Mouse (Mus musculus) embryonic facial prominence, embryonic 10.5 days (tissue): Measurements from ENCODE around the gene Cdc40. TPM values are rescaled to one million over a fixed set of nuclear protein-coding genes. Genes with fewer than 3 reads are reported as not detected.

Source experiments
- DNase-seq: peaks from one replicate; pipeline ENCODE4 v3.0.0-alpha.2; 2017; ENCODE audit warnings: low spot score
- H3K27ac ChIP-seq: fragments of 300-500 bp; sonication (generic); replicated peaks from 2 replicates; pipeline ENCODE4 v1.5.1; 2016; ENCODE audit warnings: mild to moderate bottlenecking
- H3K27me3 ChIP-seq: fragments of 300-500 bp; sonication (generic); replicated peaks from 2 replicates; pipeline ENCODE4 v1.6.1; 2016; ENCODE audit warnings: low read depth, mild to moderate bottlenecking; ENCODE audit not compliant: poor library complexity, severe bottlenecking
- H3K36me3 ChIP-seq: fragments of 300-500 bp; sonication (generic); replicated peaks from 2 replicates; pipeline ENCODE4 v1.6.1; 2016; ENCODE audit warnings: mild to moderate bottlenecking, moderate library complexity
- H3K4me1 ChIP-seq: fragments of 300-500 bp; sonication (generic); 2 replicates; pipeline ENCODE4 v1.6.1; 2016
- H3K4me3 ChIP-seq: fragments of 300-500 bp; sonication (generic); 2 replicates; pipeline ENCODE4 v1.5.1; 2016; ENCODE audit warnings: mild to moderate bottlenecking, moderate library complexity
- H3K9me3 ChIP-seq: fragments of 300-500 bp; sonication (generic); 2 replicates; pipeline ENCODE4 v1.6.1; 2016; ENCODE audit warnings: mild to moderate bottlenecking
- WGBS: fragments of 180-500 bp; shearing (Covaris S2); methylation state at CpG from one replicate; pipeline ENCODE4 v1.1.7; 2016; 5-methylcytosine and 5-hydroxymethylcytosine counted together
- polyA plus RNA-seq: library from polyadenylated mRNA; unstranded; fragments of >200 nt; fragmentation: Nextera tagmentation; extraction: Ambion mirVana; gene quantifications from 2 replicates; pipeline ENCODE4 v1.2.1, GENCODE M21; 2016

The Cdc40 gene
- polyA plus RNA-seq, 1 experiment from 2014 or later, result 40.0 TPM

DNA sequence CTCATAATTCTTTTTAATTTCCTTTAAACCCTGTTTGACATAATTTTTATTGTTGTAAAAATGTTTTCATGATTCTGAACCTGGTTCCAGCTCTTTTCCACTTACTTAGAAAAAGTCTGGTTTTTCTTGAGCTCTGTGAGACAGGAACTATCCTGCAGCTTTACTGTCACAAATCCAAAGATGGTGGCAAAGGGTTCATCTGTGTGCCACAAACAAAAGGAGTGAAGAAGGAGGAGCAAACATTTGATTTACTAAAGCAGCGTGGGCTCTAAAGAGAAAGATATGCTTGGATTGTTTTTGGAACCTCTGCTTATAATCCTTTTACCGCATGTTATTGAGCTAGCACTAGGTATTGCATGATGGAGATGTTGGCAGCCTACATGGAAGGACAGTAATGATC, 4.2 kb upstream of the Cdc40 start:
- WGBS, result 87% methylated on average over 2 of the region's 2 CpGs
- Histone ChIP-seq H3K9me3 (no peaks in the 10 kb centered on the region), H3K4me3 (no peak overlapping the region), H3K36me3 (no peaks in the 10 kb centered on the region; the same call in none of the 2 replicates), H3K27ac (no peak overlapping the region), H3K27me3 (no peaks in the 10 kb centered on the region), H3K4me1 (peaks cover 10% of the 10 kb centered on the region; the same call in 1 of the 2 replicates)
- no peak for DNase-seq

DNA sequence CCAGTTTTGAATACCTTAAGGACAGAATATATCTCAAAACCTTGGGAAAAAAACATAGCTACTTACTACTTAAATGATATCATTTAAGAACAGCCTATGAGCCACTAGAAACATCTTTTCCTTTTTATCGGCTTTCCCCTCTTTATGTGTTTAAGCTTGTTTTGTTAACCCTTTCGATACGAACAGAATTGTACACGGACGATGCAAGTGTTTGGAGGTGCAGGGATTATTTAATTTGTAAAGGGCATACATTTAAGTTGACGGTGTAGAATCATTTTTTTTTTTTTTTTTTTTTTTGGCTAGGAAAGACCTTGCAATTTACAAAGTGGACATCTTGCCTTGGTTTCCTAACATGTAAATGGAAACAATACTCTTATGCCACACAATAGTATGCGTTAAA, 2.3 kb upstream of the Cdc40 start:
- Histone ChIP-seq H3K4me1 (peaks cover 23% of the 10 kb centered on the region), H3K36me3 (peaks cover 2% of the 10 kb centered on the region; the same call in 1 of the 2 replicates), H3K27me3 (no peaks in the 10 kb centered on the region), H3K4me3 (peak overlapping the region; percentile 93), H3K27ac (no peak overlapping the region), H3K9me3 (no peaks in the 10 kb centered on the region)
- DNase-seq, result no peak
- WGBS, result 67% methylated on average over 7 of the region's 7 CpGs

DNA sequence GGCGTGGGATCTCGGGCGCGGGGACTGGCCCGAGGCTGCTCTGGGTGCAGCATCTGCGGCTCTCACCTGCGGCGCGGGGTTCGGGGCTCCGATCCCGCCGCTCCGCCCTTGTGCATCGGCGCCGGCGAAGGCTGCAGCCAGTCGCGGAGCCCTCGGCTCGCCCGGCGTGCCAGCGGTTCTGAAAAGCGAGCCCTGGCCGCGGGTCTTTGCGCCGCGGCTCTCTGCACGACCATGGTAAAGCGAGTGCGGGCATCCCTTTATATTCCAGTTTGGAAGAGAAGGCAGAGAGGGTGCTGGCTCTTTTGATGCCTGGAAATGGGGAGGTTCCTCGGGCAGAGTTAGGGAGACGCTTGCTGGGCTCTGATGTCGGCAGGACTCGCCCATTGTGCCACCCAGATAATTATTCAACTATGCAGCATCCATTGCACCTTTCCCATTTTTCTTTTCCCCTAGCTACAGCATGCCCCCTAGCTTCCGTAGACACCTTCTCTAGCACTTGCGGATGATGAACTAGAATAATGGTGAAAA, 1.2 kb upstream of the Cdc40 start:
- Histone ChIP-seq H3K4me3 (peak overlapping the region; percentile 93), H3K9me3 (no peaks in the 10 kb centered on the region), H3K27ac (peak overlapping the region; percentile 99), H3K27me3 (no peaks in the 10 kb centered on the region), H3K36me3 (peaks cover 12% of the 10 kb centered on the region), H3K4me1 (peaks cover 23% of the 10 kb centered on the region)
- under 1% methylated on average over 40 of the region's 40 CpGs for WGBS
- peak; percentile 69 for DNase-seq

DNA sequence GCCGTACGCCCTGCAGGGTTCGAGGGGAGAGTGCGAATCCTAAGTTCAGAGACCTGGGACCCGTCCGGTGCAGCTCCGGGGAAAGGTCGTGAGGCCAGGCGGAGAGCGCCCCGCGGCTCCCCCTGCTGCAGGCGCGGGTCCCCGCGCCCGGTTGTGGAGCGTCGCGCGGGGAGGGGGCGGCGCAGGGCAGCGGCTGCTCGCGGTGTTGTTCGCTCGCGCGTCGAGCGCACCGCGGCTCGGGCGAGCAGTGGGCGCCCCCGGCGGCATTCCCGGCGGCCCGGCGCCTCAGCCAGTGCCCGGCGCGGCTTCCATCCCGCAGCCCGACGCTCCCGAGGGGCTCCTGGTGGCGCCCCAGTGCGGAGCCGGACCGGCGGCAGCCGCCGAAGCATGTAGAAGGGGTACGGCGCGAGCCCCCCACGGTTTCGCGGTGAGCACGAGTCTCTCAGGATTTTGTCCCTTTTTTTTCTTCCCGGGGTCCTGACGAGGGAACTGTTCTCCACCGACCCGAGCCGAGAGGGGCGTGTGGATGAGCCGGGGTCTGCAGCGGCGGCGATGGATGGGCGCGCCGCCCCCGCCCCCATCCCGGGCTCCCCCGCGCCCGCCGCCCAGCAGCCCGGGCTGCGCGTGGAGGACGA, 650 bp upstream of the Cdc40 start:
- Histone ChIP-seq H3K4me1 (peaks cover 23% of the 10 kb centered on the region), H3K36me3 (peaks cover 15% of the 10 kb centered on the region), H3K4me3 (peak overlapping the region; percentile 93), H3K9me3 (no peaks in the 10 kb centered on the region), H3K27me3 (no peaks in the 10 kb centered on the region), H3K27ac (peak overlapping the region; percentile 99)
- WGBS, result under 1% methylated on average over 87 of the region's 87 CpGs
- DNase-seq, result peak; percentile 65

GRCm38 (mm10) chr10:40882333-40882732, 778 bp downstream of the Cdc40 start:
- no peaks in the 10 kb centered on the region for H3K27me3 ChIP-seq

GRCm38 (mm10) chr10:40881236-40881635, 1.9 kb downstream of the Cdc40 start:
- Histone ChIP-seq H3K4me3 (0 out of 2 replicates have a peak overlapping the region, but pooled peaks have one; percentile 93), H3K4me1 (peaks cover 23% of the 10 kb centered on the region), H3K36me3 (peaks cover 15% of the 10 kb centered on the region; the same call in 1 of the 2 replicates), H3K27me3 (no peaks in the 10 kb centered on the region), H3K27ac (no peak overlapping the region), H3K9me3 (no peaks in the 10 kb centered on the region)
- 79% methylated on average over 3 of the region's 3 CpGs for WGBS
- no peak for DNase-seq

More at GRCm38 (mm10) chr10:40882333-40882732, 778 bp downstream of the Cdc40 start:
- DNase-seq, result no peak
- Histone ChIP-seq H3K4me1 (peaks cover 23% of the 10 kb centered on the region), H3K4me3 (peak overlapping the region; percentile 93), H3K36me3 (peaks cover 15% of the 10 kb centered on the region; the same call in 1 of the 2 replicates), H3K9me3 (no peaks in the 10 kb centered on the region), H3K27ac (peak overlapping the region; percentile 99)
- WGBS, result 19% methylated on average over 9 of the region's 9 CpGs

GRCm38 (mm10) chr10:40879969-40880368, 3.1 kb downstream of the Cdc40 start:
- whole genome bisulfite sequencing, result 79% methylated on average over 9 of the region's 9 CpGs

DNA sequence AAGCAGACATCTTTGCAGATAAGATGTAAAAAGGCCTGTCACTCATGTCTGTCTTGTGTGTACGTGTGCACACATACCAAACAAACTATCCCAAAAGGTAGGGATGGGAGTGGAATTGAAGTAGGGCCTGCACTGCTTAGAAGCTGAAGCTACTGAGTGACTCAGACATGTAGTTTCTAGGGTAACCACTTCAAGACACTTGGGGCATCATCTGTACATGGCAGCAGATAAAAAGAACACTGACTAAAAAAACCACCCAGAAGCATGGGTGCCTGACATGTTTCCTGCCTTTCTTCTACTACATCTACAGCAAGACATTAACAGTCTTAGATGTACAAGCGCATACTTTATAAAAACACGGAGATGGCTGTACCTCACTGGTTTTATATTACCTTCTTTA, 4.9 kb downstream of the Cdc40 start:
- 91% methylated on average over 3 of the region's 3 CpGs for WGBS
- Histone ChIP-seq H3K4me1 (peaks cover 13% of the 10 kb centered on the region), H3K4me3 (no peak overlapping the region), H3K27me3 (no peaks in the 10 kb centered on the region), H3K36me3 (peaks cover 28% of the 10 kb centered on the region; the same call in 1 of the 2 replicates), H3K9me3 (no peaks in the 10 kb centered on the region), H3K27ac (no peak overlapping the region)
- DNase-seq, result no peak

More at GRCm38 (mm10) chr10:40879969-40880368, 3.1 kb downstream of the Cdc40 start:
- peaks cover 15% of the 10 kb centered on the region for H3K4me1 ChIP-seq
- H3K9me3 ChIP-seq, result no peaks in the 10 kb centered on the region
- H3K27ac ChIP-seq, result no peak overlapping the region
- H3K4me3 ChIP-seq, result no peak overlapping the region
- H3K36me3 ChIP-seq, result peaks cover 23% of the 10 kb centered on the region; the same call in 1 of the 2 replicates
- DNase-seq, result no peak
- H3K27me3 ChIP-seq, result no peaks in the 10 kb centered on the region

DNA sequence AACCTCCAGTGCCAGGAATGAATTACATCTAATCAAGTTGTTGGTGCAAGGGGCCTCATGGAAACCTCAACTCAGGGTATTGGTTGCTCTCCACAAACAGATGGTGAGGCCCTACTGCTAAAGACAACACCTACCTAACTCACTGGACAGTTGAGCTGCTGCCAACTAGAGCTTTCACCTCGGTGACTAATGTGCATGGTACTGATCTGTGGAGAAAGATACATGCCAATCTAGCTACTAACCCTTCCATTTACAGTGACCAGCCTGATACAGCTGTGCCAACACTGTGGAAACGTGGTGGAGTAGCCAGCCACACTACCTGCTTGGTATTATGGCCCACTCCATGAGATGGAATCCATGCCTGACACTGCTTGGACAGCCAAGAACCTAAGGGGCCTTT, 11.1 kb downstream of the Cdc40 start:
- 80% methylated on average over 2 of the region's 2 CpGs for WGBS
- peaks cover 19% of the 10 kb centered on the region for H3K36me3 ChIP-seq
- H3K9me3 ChIP-seq, result no peaks in the 10 kb centered on the region
- no peak overlapping the region for H3K27ac ChIP-seq
- H3K4me3 ChIP-seq, result no peak overlapping the region
- peaks cover 3% of the 10 kb centered on the region; the same call in 1 of the 2 replicates for H3K4me1 ChIP-seq
- H3K27me3 ChIP-seq, result no peaks in the 10 kb centered on the region
- no peak for DNase-seq

GRCm38 (mm10) chr10:40871301-40871700, 11.8 kb downstream of the Cdc40 start:
- no peaks in the 10 kb centered on the region for H3K9me3 ChIP-seq
- 94% methylated on average over 2 of the region's 2 CpGs for WGBS
- H3K4me3 ChIP-seq, result no peak overlapping the region
- H3K27me3 ChIP-seq, result no peaks in the 10 kb centered on the region
- H3K27ac ChIP-seq, result no peak overlapping the region
- DNase-seq, result no peak
- H3K36me3 ChIP-seq, result peaks cover 23% of the 10 kb centered on the region
- peaks cover 3% of the 10 kb centered on the region; the same call in 1 of the 2 replicates for H3K4me1 ChIP-seq

GRCm38 (mm10) chr10:40868081-40868480, 15.0 kb downstream of the Cdc40 start:
- H3K27me3 ChIP-seq, result no peaks in the 10 kb centered on the region
- WGBS, result 94% methylated on average over 2 of the region's 2 CpGs

DNA sequence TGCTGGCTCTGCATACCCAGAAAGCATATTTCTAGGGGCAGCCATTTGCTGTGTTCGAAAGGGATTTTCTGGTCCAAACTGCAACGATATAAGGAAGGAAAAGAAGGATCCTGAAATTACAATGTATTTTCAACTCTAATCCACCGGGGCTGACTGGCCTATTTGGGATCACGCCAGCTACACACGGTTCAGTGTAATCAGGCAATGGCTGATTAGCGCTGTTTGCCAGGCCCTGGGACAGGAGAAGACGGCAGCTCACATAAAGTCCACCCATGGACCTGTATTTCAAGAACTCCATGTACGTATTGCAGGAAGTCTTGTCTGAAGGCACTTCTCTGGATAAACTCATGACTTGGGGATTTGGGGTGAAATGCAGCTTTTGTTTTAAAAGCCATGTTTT, 25.5 kb downstream of the Cdc40 start:
- Histone ChIP-seq H3K9me3 (no peaks in the 10 kb centered on the region), H3K36me3 (peaks cover 9% of the 10 kb centered on the region; the same call in 1 of the 2 replicates), H3K27ac (no peak overlapping the region), H3K4me1 (no peaks in the 10 kb centered on the region), H3K27me3 (no peaks in the 10 kb centered on the region), H3K4me3 (no peak overlapping the region)
- DNase-seq, result no peak
- 92% methylated on average over 8 of the region's 8 CpGs for WGBS

More at GRCm38 (mm10) chr10:40868081-40868480, 15.0 kb downstream of the Cdc40 start:
- H3K4me1 ChIP-seq, result peaks cover 3% of the 10 kb centered on the region; the same call in 1 of the 2 replicates
- no peaks in the 10 kb centered on the region for H3K9me3 ChIP-seq
- H3K27ac ChIP-seq, result no peak overlapping the region
- no peak for DNase-seq
- H3K36me3 ChIP-seq, result peaks cover 40% of the 10 kb centered on the region
- H3K4me3 ChIP-seq, result no peak overlapping the region

DNA sequence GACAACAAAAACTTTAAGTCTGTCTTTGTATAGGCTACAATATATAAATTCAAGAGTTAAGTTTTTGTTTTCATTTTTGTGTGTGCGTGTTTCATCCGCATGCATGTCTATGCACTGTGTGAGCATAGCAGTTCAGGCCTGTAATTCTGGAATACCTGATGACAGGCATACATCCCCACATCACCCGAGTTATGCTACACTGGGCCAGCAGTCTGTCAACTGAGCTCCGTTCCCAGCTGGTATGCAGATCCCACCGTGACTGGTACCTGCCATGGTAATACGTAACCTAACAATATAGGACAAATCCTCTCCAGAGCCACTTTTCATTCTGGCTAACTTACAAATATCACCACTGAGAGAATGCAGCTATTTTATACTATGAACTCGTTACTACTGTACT, 26.4 kb downstream of the Cdc40 start:
- Histone ChIP-seq H3K36me3 (peaks cover 12% of the 10 kb centered on the region), H3K4me1 (no peaks in the 10 kb centered on the region), H3K9me3 (no peaks in the 10 kb centered on the region), H3K4me3 (no peak overlapping the region), H3K27me3 (no peaks in the 10 kb centered on the region), H3K27ac (no peak overlapping the region)
- WGBS, result 93% methylated on average over 7 of the region's 7 CpGs
- DNase-seq, result no peak
